Mouse (Mus musculus) lung, embryonic 14.5 days (tissue): ENCODE measurements around the gene Gm11487. TPM values are rescaled to one million over a fixed set of nuclear protein-coding genes. Genes with fewer than 3 reads are reported as not detected.
"Not testable (repeated sequence)": the region's sequence is repeated elsewhere in the genome, so short reads cannot be mapped to it uniquely, and the experiment has no call there.

Experiments
- ATAC-seq: fragments of 200-750 bp; cut with Nextera tagmentation; 2 replicates; pipeline ENCODE4 v1.8.0; 2017; ENCODE audit warnings: mild to moderate bottlenecking, moderate TSS enrichment, moderate library complexity; ENCODE audit not compliant: insufficient read depth
- DNase-seq: peaks from one replicate; pipeline ENCODE4 v3.0.0-alpha.2; 2015
- H3K27ac ChIP-seq: fragments of 300-500 bp; sonication (generic); 2 replicates; pipeline ENCODE4 v1.5.1; 2014; ENCODE audit warnings: low read depth, mild to moderate bottlenecking, moderate library complexity
- H3K27me3 ChIP-seq: fragments of 300-500 bp; sonication (generic); 2 replicates; pipeline ENCODE4 v1.6.1; 2014; ENCODE audit warnings: low read length, control low read depth; ENCODE audit not compliant: insufficient read depth
- H3K36me3 ChIP-seq: fragments of 300-500 bp; sonication (generic); 2 replicates; pipeline ENCODE4 v1.6.1; 2014; ENCODE audit warnings: control low read depth; ENCODE audit not compliant: insufficient read depth
- H3K4me1 ChIP-seq: fragments of 300-500 bp; sonication (generic); 2 replicates; pipeline ENCODE4 v1.6.1; 2014; ENCODE audit warnings: antibody characterized with exemption, control low read depth; ENCODE audit not compliant: insufficient read depth
- H3K4me2 ChIP-seq: fragments of 300-500 bp; sonication (generic); 2 replicates; pipeline ENCODE4 v1.6.1; 2014; ENCODE audit warnings: mild to moderate bottlenecking
- H3K4me3 ChIP-seq: fragments of 300-500 bp; sonication (generic); 2 replicates; pipeline ENCODE4 v1.5.1; 2014; ENCODE audit warnings: low read depth, low read length
- H3K9ac ChIP-seq: fragments of 300-500 bp; sonication (generic); 2 replicates; pipeline ENCODE4 v1.6.1; 2014
- H3K9me3 ChIP-seq: fragments of 300-500 bp; sonication (generic); 2 replicates; pipeline ENCODE4 v1.6.1; 2016; ENCODE audit warnings: low read depth, low read length, control low read depth
- CTCF ChIP-seq: IDR thresholded peaks from 2 replicates; pipeline ENCODE4 v1.5.1; 2016; ENCODE audit warnings: antibody characterized with exemption, low read depth
- WGBS: fragments of 180-500 bp; shearing (Covaris S2); extraction: QIAGEN DNeasy Blood & Tissue Kit; methylation state at CpG from one replicate; pipeline ENCODE4 v1.1.7; 2014; 5-methylcytosine and 5-hydroxymethylcytosine counted together
- polyA plus RNA-seq: library from polyadenylated mRNA; unstranded; fragments of >200 nt; fragmentation: Nextera tagmentation; extraction: Ambion mirVana; gene quantifications from 2 replicates; pipeline ENCODE4 v1.2.1, GENCODE M21; 2014

The Gm11487 gene
- polyA plus RNA-seq = not detected in 2 replicates

GRCm38 (mm10) chr4:73404972-73405371 lies at the start of gene Gm11487:
Gm11487 (minus strand) TSS chr4:73405072.
- not testable (repeated sequence) for DNase-seq, H3K27ac ChIP-seq, ATAC-seq, H3K9me3 ChIP-seq, H3K4me3 ChIP-seq, H3K36me3 ChIP-seq, H3K4me2 ChIP-seq, H3K4me1 ChIP-seq, H3K9ac ChIP-seq, H3K27me3 ChIP-seq
- WGBS = 95% methylated on average over 4 of the region's 4 CpGs

GRCm38 (mm10) chr4:73444715-73445114 lies 39.8 kb upstream of the Gm11487 start:
- peak; percentile 48 for TF ChIP-seq CTCF
- H3K4me3 ChIP-seq = no peak overlapping the region
- no peak overlapping the region for H3K27ac ChIP-seq
- no peaks in the 10 kb centered on the region for H3K36me3 ChIP-seq
- H3K9me3 ChIP-seq = no peaks in the 10 kb centered on the region
- H3K9ac ChIP-seq = no peak overlapping the region
- H3K4me1 ChIP-seq = no peaks in the 10 kb centered on the region
- H3K27me3 ChIP-seq = no peaks in the 10 kb centered on the region
- H3K4me2 ChIP-seq = no peak overlapping the region
- WGBS = 57% methylated on average over 7 of the region's 7 CpGs
- ATAC-seq (no peak), DNase-seq (peak; percentile 11)

GRCm38 (mm10) chr4:73442568-73442967 lies 37.7 kb upstream of the Gm11487 start:
- DNase-seq (no peak), ATAC-seq (no peak)
- no peak overlapping the region for H3K4me3 ChIP-seq
- no peak overlapping the region for H3K9ac ChIP-seq
- no peak for TF ChIP-seq CTCF
- 59% methylated on average over 1 of the region's 1 CpGs for WGBS
- no peak overlapping the region for H3K4me2 ChIP-seq
- no peaks in the 10 kb centered on the region for H3K4me1 ChIP-seq
- H3K9me3 ChIP-seq = no peaks in the 10 kb centered on the region
- H3K27me3 ChIP-seq = no peaks in the 10 kb centered on the region
- no peaks in the 10 kb centered on the region for H3K36me3 ChIP-seq
- H3K27ac ChIP-seq = no peak overlapping the region

- H3K27ac ChIP-seq = no peak overlapping the region
- no peaks in the 10 kb centered on the region for H3K27me3 ChIP-seq
- no peak overlapping the region for H3K4me3 ChIP-seq
- H3K4me1 ChIP-seq = no peaks in the 10 kb centered on the region
- no peaks in the 10 kb centered on the region for H3K36me3 ChIP-seq
- H3K4me2 ChIP-seq = no peak overlapping the region
- no peak overlapping the region for H3K9ac ChIP-seq
- no peak for ATAC-seq
- DNase-seq = no peak
- WGBS = 80% methylated on average over 3 of the region's 3 CpGs
- TF ChIP-seq CTCF = no peak
- H3K9me3 ChIP-seq = no peaks in the 10 kb centered on the region
These were observed 21.0 kb upstream of the Gm11487 start for GRCm38 (mm10) chr4:73425903-73426302.

GRCm38 (mm10) chr4:73423049-73423448 lies 18.2 kb upstream of the Gm11487 start:
- WGBS = 92% methylated on average over 12 of the region's 12 CpGs
- H3K4me1 ChIP-seq = no peaks in the 10 kb centered on the region
- no peaks in the 10 kb centered on the region for H3K36me3 ChIP-seq
- TF ChIP-seq CTCF = no peak
- no peak overlapping the region for H3K4me2 ChIP-seq
- no peaks in the 10 kb centered on the region for H3K27me3 ChIP-seq
- H3K9ac ChIP-seq = no peak overlapping the region
- H3K9me3 ChIP-seq = no peaks in the 10 kb centered on the region
- no peak for DNase-seq
- no peak for ATAC-seq
- no peak overlapping the region for H3K27ac ChIP-seq
- no peak overlapping the region for H3K4me3 ChIP-seq

- 57% methylated on average over 3 of the region's 3 CpGs for WGBS
- no peak for DNase-seq
These were observed 38.3 kb downstream of the Gm11487 start for GRCm38 (mm10) chr4:73366534-73366933.

More at GRCm38 (mm10) chr4:73366534-73366933, 38.3 kb downstream of the Gm11487 start:
- no peak for ATAC-seq
- no peak overlapping the region for H3K4me3 ChIP-seq
- no peaks in the 10 kb centered on the region for H3K9me3 ChIP-seq
- H3K27me3 ChIP-seq = no peaks in the 10 kb centered on the region
- no peaks in the 10 kb centered on the region for H3K36me3 ChIP-seq
- H3K4me2 ChIP-seq = no peak overlapping the region
- no peak for TF ChIP-seq CTCF
- H3K27ac ChIP-seq = no peak overlapping the region
- H3K9ac ChIP-seq = no peak overlapping the region
- H3K4me1 ChIP-seq = no peaks in the 10 kb centered on the region

Other genes starting within 250 kb of the Gm11487 start
- not detected in 2 replicates for gene Gm11238, start 202.8 kb upstream of the Gm11487 start, polyA plus RNA-seq
- not detected in 2 replicates for gene Gm11237, start 217.9 kb upstream of the Gm11487 start, polyA plus RNA-seq
- gene Gm11236, start 233.0 kb upstream of the Gm11487 start, polyA plus RNA-seq = not detected in 2 replicates